Mouse (Mus musculus) left cerebral cortex, postnatal 25 days (tissue): ENCODE measurements around the gene Ropn1. TPM values are rescaled to one million over a fixed set of nuclear protein-coding genes. Genes with fewer than 3 reads are reported as not detected.
"Not testable (repeated sequence)": the region's sequence is repeated elsewhere in the genome, so short reads cannot be mapped to it uniquely, and the experiment has no call there.

ENCODE experiments used
- DNase-seq, 2 experiments: peaks; one replicate each; pipeline ENCODE4 v3.0.0; 2022; ENCODE audit warnings: low spot score in 2 of 2, mixed read lengths in 1 of 2
- intact Hi-C: fragments of 180-260 bp; cut with DNase I; formaldehyde crosslinking; loops from one replicate; pipeline ENCODE4 v1.15.1; 2025
- total RNA-seq, 2 experiments: library from RNA; stranded (reverse); gene quantifications; 2 replicates each; pipeline ENCODE4 v1.2.3; 2021

Gene Ropn1
- total RNA-seq, result under 1 TPM in 1 of 2 experiments, not detected in 1; 0.46 TPM

- no peak for DNase-seq
- intact Hi-C loops, result no loop called here
Observed at GRCm38 (mm10) chr16:34649621-34650020, at the start of gene Ropn1. Gene Ropn1, plus strand, starts transcription at chr16:34649921.

- intact Hi-C loops, result no loop called here
- no peak for DNase-seq
Observed at GRCm38 (mm10) chr16:34601954-34602353, 47.8 kb upstream of the Ropn1 start.

GRCm38 (mm10) chr16:34603076-34603475 is 46.6 kb upstream of the Ropn1 start:
- DNase-seq, result no peak
- intact Hi-C loops, result no loop called here

- DNase-seq, result no peak
- intact Hi-C loops, result no loop called here
Observed at GRCm38 (mm10) chr16:34603854-34604253, 45.9 kb upstream of the Ropn1 start.

- intact Hi-C loops, result no loop called here
Observed at GRCm38 (mm10) chr16:34605679-34606078, 44.0 kb upstream of the Ropn1 start.

GRCm38 (mm10) chr16:34610137-34610536 is 39.6 kb upstream of the Ropn1 start:
- no peak for DNase-seq
- intact Hi-C loops, result no loop called here

More at GRCm38 (mm10) chr16:34605679-34606078, 44.0 kb upstream of the Ropn1 start:
- DNase-seq, result peak in 1 of 2 experiments; percentile 13

GRCm38 (mm10) chr16:34614021-34614420 is 35.7 kb upstream of the Ropn1 start:
- intact Hi-C loops, result no loop called here
- DNase-seq, result no peak

- intact Hi-C loops, result loop anchor here (5.0 kb wide), 1 partner anchor 55 kb away; the partner anchor contains the start of gene Kalrn
Observed at GRCm38 (mm10) chr16:34627591-34627990, 22.1 kb upstream of the Ropn1 start.

GRCm38 (mm10) chr16:34628397-34628796 is 21.3 kb upstream of the Ropn1 start:
- peak; percentile 39 to 91 for DNase-seq
- intact Hi-C loops, result loop anchor here (5.0 kb wide), 1 partner anchor 56 kb away; the partner anchor contains the start of gene Kalrn

More at GRCm38 (mm10) chr16:34627591-34627990, 22.1 kb upstream of the Ropn1 start:
- no peak for DNase-seq

- DNase-seq, result peak in 1 of 2 experiments; percentile 64
- intact Hi-C loops, result no loop called here
Observed at GRCm38 (mm10) chr16:34635557-34635956, 14.2 kb upstream of the Ropn1 start.

- peak; percentile 52 to 92 for DNase-seq
- intact Hi-C loops, result loop anchor here (5.0 kb wide), 2 partner anchors 71 to 111 kb away; partner anchors contain the start of gene Kalrn
Observed at GRCm38 (mm10) chr16:34643511-34644259, 6.0 kb upstream of the Ropn1 start.

- intact Hi-C loops, result no loop called here
- peak in 1 of 2 experiments; percentile 68 for DNase-seq
Observed at GRCm38 (mm10) chr16:34653023-34653422, 3.3 kb downstream of the Ropn1 start.

GRCm38 (mm10) chr16:34657566-34657965 is 7.8 kb downstream of the Ropn1 start:
- intact Hi-C loops, result not testable (repeated sequence)
- DNase-seq, result peak; percentile 28 to 57

- intact Hi-C loops, result no loop called here
Observed at GRCm38 (mm10) chr16:34657983-34658382, 8.3 kb downstream of the Ropn1 start.

GRCm38 (mm10) chr16:34658388-34658787 is 8.7 kb downstream of the Ropn1 start:
- intact Hi-C loops, result no loop called here
- no peak for DNase-seq

More at GRCm38 (mm10) chr16:34657983-34658382, 8.3 kb downstream of the Ropn1 start:
- no peak for DNase-seq

- intact Hi-C loops, result no loop called here
Observed at GRCm38 (mm10) chr16:34664553-34664952, 14.8 kb downstream of the Ropn1 start.

GRCm38 (mm10) chr16:34667031-34667726 is 17.5 kb downstream of the Ropn1 start:
- intact Hi-C loops, result loop anchor here (2.0 kb wide), 1 partner anchor 34 kb away; no protein-coding TSS in a partner anchor
- peak; percentile 72 to 87 for DNase-seq

More at GRCm38 (mm10) chr16:34664553-34664952, 14.8 kb downstream of the Ropn1 start:
- DNase-seq, result no peak

GRCm38 (mm10) chr16:34668341-34668740 is 18.6 kb downstream of the Ropn1 start:
- intact Hi-C loops, result no loop called here
- no peak for DNase-seq

GRCm38 (mm10) chr16:34671966-34672365 is 22.2 kb downstream of the Ropn1 start:
- intact Hi-C loops, result no loop called here
- DNase-seq, result no peak

- DNase-seq, result no peak
- intact Hi-C loops, result no loop called here
Observed at GRCm38 (mm10) chr16:34672822-34673221, 23.1 kb downstream of the Ropn1 start.
